Mouse (Mus musculus): Measurements from ENCODE around the gene Aldh18a1.

- TF ChIP-seq GATA1 (IDR thresholded peaks at IDR 0.05; ENCODE audit: borderline replicate concordance, low read length) (no peak), FLI1 (IDR thresholded peaks at IDR 0.05; ENCODE audit: low read length) (no peak)
Measured at GRCm38 (mm10) chr19:40506965-40507364, 81.3 kb downstream of the Aldh18a1 start.
